Mouse (Mus musculus): ENCODE data around the gene 1700017B05Rik. TPM values are rescaled to one million over a fixed set of nuclear protein-coding genes. Genes with fewer than 3 reads are reported as not detected.
"Not testable (repeated sequence)": the region's sequence is repeated elsewhere in the genome, so short reads cannot be mapped to it uniquely, and the experiment has no call there.

The 1700017B05Rik gene
- total RNA-seq, 2 experiments from 2014 or later = 3.8 to 5.3 TPM

- TF ChIP-seq CTCF (IDR thresholded peaks at IDR 0.05) = no peak
- DNase-seq = no peak
- H3K27ac ChIP-seq = no peak overlapping the region
- H3K4me3 ChIP-seq = no peak overlapping the region
- intact Hi-C loops (cut with DNase I) = no loop called here
These were observed 45.2 kb downstream of the 1700017B05Rik start for GRCm38 (mm10) chr9:57217220-57217619.

GRCm38 (mm10) chr9:57214500-57214899 is 47.9 kb downstream of the 1700017B05Rik start:
- no peak for DNase-seq
- intact Hi-C loops (cut with DNase I) = no loop called here
- no peak for TF ChIP-seq CTCF (IDR thresholded peaks at IDR 0.05)
- H3K4me3 ChIP-seq = no peak overlapping the region
- no peak overlapping the region for H3K27ac ChIP-seq

- DNase-seq = no peak
- Histone ChIP-seq H3K4me3 (no peak overlapping the region), H3K27ac (no peak overlapping the region)
- intact Hi-C loops (cut with DNase I) = no loop called here
- no peak for TF ChIP-seq CTCF (IDR thresholded peaks at IDR 0.05)
These were observed 49.8 kb downstream of the 1700017B05Rik start for GRCm38 (mm10) chr9:57212448-57213222.

GRCm38 (mm10) chr9:57209316-57209715 is 53.1 kb downstream of the 1700017B05Rik start:
- TF ChIP-seq CTCF (IDR thresholded peaks at IDR 0.05) = peak; percentile 73
- peak; percentile 34 for DNase-seq
- Histone ChIP-seq H3K4me3 (no peak overlapping the region), H3K27ac (no peak overlapping the region)
- intact Hi-C loops (cut with DNase I) = loop anchor here (1.0 kb wide), 1 partner anchor 224 kb away; no protein-coding TSS in a partner anchor

GRCm38 (mm10) chr9:57206896-57207295 is 55.5 kb downstream of the 1700017B05Rik start:
- H3K27ac ChIP-seq = no peak overlapping the region
- TF ChIP-seq CTCF (IDR thresholded peaks at IDR 0.05) = no peak
- DNase-seq = no peak
- intact Hi-C loops (cut with DNase I) = no loop called here
- H3K4me3 ChIP-seq = no peak overlapping the region

GRCm38 (mm10) chr9:57203571-57203970 is 58.8 kb downstream of the 1700017B05Rik start:
- H3K27ac ChIP-seq; DNase-seq; intact Hi-C loops (cut with DNase I): not testable (repeated sequence)

More at GRCm38 (mm10) chr9:57203571-57203970, 58.8 kb downstream of the 1700017B05Rik start:
- H3K4me3 ChIP-seq = not testable (repeated sequence)

Other genes starting within 250 kb of the 1700017B05Rik start
- gene Sin3a, start 190.6 kb downstream of the 1700017B05Rik start, total RNA-seq (2021) = 10 to 100 TPM; 17.1 to 18.7 TPM
- gene Man2c1, start 131.9 kb downstream of the 1700017B05Rik start, total RNA-seq (2021) = 10 to 100 TPM; 30.9 to 35.6 TPM
- gene Neil1, start 114.3 kb downstream of the 1700017B05Rik start, total RNA-seq (2021) = 1 to 10 TPM; 4.8 to 7.3 TPM
- gene Commd4, start 104.3 kb downstream of the 1700017B05Rik start, total RNA-seq (2021) = 10 to 100 TPM; 26.3 to 27.1 TPM
- gene Trcg1, start 26.1 kb downstream of the 1700017B05Rik start, total RNA-seq (2021) = not detected
- gene Ppcdc, start 177.5 kb upstream of the 1700017B05Rik start, total RNA-seq (2021) = 1 to 10 TPM; 7.8 to 8.1 TPM
- gene Scamp5, start 205.4 kb upstream of the 1700017B05Rik start, total RNA-seq (2021) = under 1 TPM; 0.82 to 0.95 TPM
- not detected for gene Rpp25, start 241.4 kb upstream of the 1700017B05Rik start, total RNA-seq (2021)